Mouse (Mus musculus) neural tube, embryonic 11.5 days (tissue): ENCODE measurements at regions not wholly inside any gene's neighbourhood (a gene's known extent, or its start where the extent isn't known, plus 50 kb on each side); places are given as distances from the start of the nearest gene placed in this dataset.

ENCODE experiments used
- ATAC-seq: fragments of 200-750 bp; cut with Nextera tagmentation; 2 replicates; pipeline ENCODE4 v1.8.0; 2017; ENCODE audit warnings: moderate number of reproducible peaks, mild to moderate bottlenecking, moderate TSS enrichment, moderate library complexity; ENCODE audit not compliant: insufficient read depth, low FRiP score, low TSS enrichment
- DNase-seq: peaks from one replicate; pipeline ENCODE4 v3.0.0-alpha.2; 2015; ENCODE audit warnings: low spot score
- H3K27ac ChIP-seq: fragments of 300-500 bp; sonication (generic); 2 replicates; pipeline ENCODE4 v1.5.1; 2014; ENCODE audit warnings: low read depth, mild to moderate bottlenecking, low read length
- H3K27me3 ChIP-seq: fragments of 300-500 bp; sonication (generic); 2 replicates; pipeline ENCODE4 v1.6.1; 2014; ENCODE audit warnings: mild to moderate bottlenecking, low read length, mixed read lengths; ENCODE audit not compliant: control insufficient read depth, insufficient read depth
- H3K36me3 ChIP-seq: fragments of 300-500 bp; sonication (generic); 2 replicates; pipeline ENCODE4 v1.6.1; 2014; ENCODE audit warnings: mild to moderate bottlenecking, low read length, moderate library complexity, mixed read lengths; ENCODE audit not compliant: control insufficient read depth, insufficient read depth
- H3K4me1 ChIP-seq: fragments of 300-500 bp; sonication (generic); 2 replicates; pipeline ENCODE4 v1.6.1; 2014; ENCODE audit warnings: low read length, mixed read lengths; ENCODE audit not compliant: control insufficient read depth, insufficient read depth
- H3K4me2 ChIP-seq: fragments of 300-500 bp; sonication (generic); 2 replicates; pipeline ENCODE4 v1.6.1; 2014; ENCODE audit warnings: low read depth, mild to moderate bottlenecking, moderate library complexity
- H3K4me3 ChIP-seq: fragments of 300-500 bp; sonication (generic); 2 replicates; pipeline ENCODE4 v1.5.1; 2014; ENCODE audit warnings: low read depth, low read length
- H3K9ac ChIP-seq: fragments of 300-500 bp; sonication (generic); 2 replicates; pipeline ENCODE4 v1.6.1; 2014; ENCODE audit warnings: mild to moderate bottlenecking, low read length
- H3K9me3 ChIP-seq: fragments of 300-500 bp; sonication (generic); 2 replicates; pipeline ENCODE4 v1.6.1; 2016; ENCODE audit warnings: low read length; ENCODE audit not compliant: control insufficient read depth
- WGBS: fragments of 180-500 bp; shearing (Covaris S2); extraction: QIAGEN DNeasy Blood & Tissue Kit; methylation state at CpG from one replicate; pipeline ENCODE4 v1.1.7; 2014; 5-methylcytosine and 5-hydroxymethylcytosine counted together

- Histone ChIP-seq H3K4me3 (no peak overlapping the region), H3K27me3 (no peaks in the 10 kb centered on the region), H3K9ac (no peak overlapping the region), H3K4me1 (no peaks in the 10 kb centered on the region), H3K36me3 (no peaks in the 10 kb centered on the region), H3K27ac (no peak overlapping the region), H3K9me3 (no peaks in the 10 kb centered on the region), H3K4me2 (no peak overlapping the region)
- WGBS, result 95% methylated on average over 3 of the region's 3 CpGs
- DNase-seq, result no peak
- ATAC-seq, result no peak
These were observed 142.0 kb upstream of the Tyrp1 start for GRCm38 (mm10) chr4:80691774-80692485.

GRCm38 (mm10) chr4:80712698-80713097, 121.2 kb upstream of the Tyrp1 start:
- Histone ChIP-seq H3K4me1 (no peaks in the 10 kb centered on the region), H3K9ac (no peak overlapping the region), H3K9me3 (no peaks in the 10 kb centered on the region), H3K27me3 (no peaks in the 10 kb centered on the region), H3K36me3 (no peaks in the 10 kb centered on the region), H3K27ac (no peak overlapping the region), H3K4me3 (no peak overlapping the region), H3K4me2 (no peak overlapping the region)
- 90% methylated on average over 2 of the region's 2 CpGs for WGBS
- no peak for ATAC-seq
- no peak for DNase-seq

GRCm38 (mm10) chr4:80744975-80745734, 88.8 kb upstream of the Tyrp1 start:
- ATAC-seq, result peak; percentile 53; the same call in 1 of the 2 replicates

GRCm38 (mm10) chr4:80752259-80752658, 81.7 kb upstream of the Tyrp1 start:
- Histone ChIP-seq H3K4me2 (no peak overlapping the region), H3K9me3 (no peaks in the 10 kb centered on the region), H3K4me1 (no peaks in the 10 kb centered on the region), H3K27ac (no peak overlapping the region), H3K36me3 (no peaks in the 10 kb centered on the region), H3K9ac (no peak overlapping the region), H3K27me3 (no peaks in the 10 kb centered on the region), H3K4me3 (no peak overlapping the region)
- 76% methylated on average over 6 of the region's 6 CpGs for WGBS
- no peak for DNase-seq
- no peak for ATAC-seq

More at GRCm38 (mm10) chr4:80744975-80745734, 88.8 kb upstream of the Tyrp1 start:
- no peak overlapping the region for H3K4me3 ChIP-seq
- H3K4me1 ChIP-seq, result no peaks in the 10 kb centered on the region
- H3K27me3 ChIP-seq, result no peaks in the 10 kb centered on the region
- no peak overlapping the region for H3K9ac ChIP-seq
- WGBS, result 4% methylated on average over 1 of the region's 1 CpGs
- no peak overlapping the region for H3K4me2 ChIP-seq
- DNase-seq, result no peak
- H3K36me3 ChIP-seq, result no peaks in the 10 kb centered on the region
- no peaks in the 10 kb centered on the region for H3K9me3 ChIP-seq
- no peak overlapping the region for H3K27ac ChIP-seq

GRCm38 (mm10) chr4:80756114-80756513, 77.8 kb upstream of the Tyrp1 start:
- ATAC-seq, result no peak
- no peaks in the 10 kb centered on the region for H3K9me3 ChIP-seq
- WGBS, result 82% methylated on average over 2 of the region's 2 CpGs

GRCm38 (mm10) chr4:80764024-80764423, 69.9 kb upstream of the Tyrp1 start:
- WGBS, result 91% methylated on average over 3 of the region's 3 CpGs
- DNase-seq, result no peak
- H3K9me3 ChIP-seq, result no peaks in the 10 kb centered on the region
- no peaks in the 10 kb centered on the region for H3K27me3 ChIP-seq
- H3K27ac ChIP-seq, result no peak overlapping the region
- H3K4me3 ChIP-seq, result no peak overlapping the region
- H3K4me2 ChIP-seq, result no peak overlapping the region
- no peaks in the 10 kb centered on the region for H3K4me1 ChIP-seq
- H3K9ac ChIP-seq, result no peak overlapping the region
- ATAC-seq, result no peak
- H3K36me3 ChIP-seq, result no peaks in the 10 kb centered on the region

More at GRCm38 (mm10) chr4:80756114-80756513, 77.8 kb upstream of the Tyrp1 start:
- H3K4me1 ChIP-seq, result no peaks in the 10 kb centered on the region
- H3K4me3 ChIP-seq, result no peak overlapping the region
- no peak for DNase-seq
- H3K36me3 ChIP-seq, result no peaks in the 10 kb centered on the region
- no peak overlapping the region for H3K4me2 ChIP-seq
- H3K27ac ChIP-seq, result no peak overlapping the region
- no peaks in the 10 kb centered on the region for H3K27me3 ChIP-seq
- no peak overlapping the region for H3K9ac ChIP-seq

GRCm38 (mm10) chr4:80765781-80766180, 68.1 kb upstream of the Tyrp1 start:
- no peak overlapping the region for H3K4me3 ChIP-seq
- ATAC-seq (peak; percentile 60; the same call in 1 of the 2 replicates), DNase-seq (peak; percentile 62)
- no peaks in the 10 kb centered on the region for H3K4me1 ChIP-seq
- no peak overlapping the region for H3K9ac ChIP-seq
- no peaks in the 10 kb centered on the region for H3K36me3 ChIP-seq
- 42% methylated on average over 4 of the region's 4 CpGs for WGBS
- no peak overlapping the region for H3K4me2 ChIP-seq
- no peaks in the 10 kb centered on the region for H3K27me3 ChIP-seq
- H3K9me3 ChIP-seq, result no peaks in the 10 kb centered on the region
- no peak overlapping the region for H3K27ac ChIP-seq

- Histone ChIP-seq H3K9me3 (no peaks in the 10 kb centered on the region), H3K4me3 (no peak overlapping the region), H3K4me1 (no peaks in the 10 kb centered on the region), H3K9ac (no peak overlapping the region), H3K4me2 (no peak overlapping the region), H3K27me3 (no peaks in the 10 kb centered on the region), H3K36me3 (no peaks in the 10 kb centered on the region), H3K27ac (no peak overlapping the region)
- 60% methylated on average over 5 of the region's 5 CpGs for WGBS
- no peak for ATAC-seq
- no peak for DNase-seq
These were observed 66.5 kb upstream of the Tyrp1 start for GRCm38 (mm10) chr4:80767447-80767846.
